ENCODE assay signal across 9 mouse cellular contexts in genomic region chr11:49844969-49845368, GRCm38 (mm10). TPM values are rescaled to one million over a fixed set of nuclear protein-coding genes. Genes with fewer than 3 reads are reported as not detected.
DNase-seq lines count a peak whose midpoint lies in the region; ATAC-seq and TF ChIP-seq lines count a peak whose summit lies in the region.
"Had no signal": no experiment of that assay in that cellular context is flagged by ENCODE, and none has a peak within 500 bp of the region (broad histone marks: within the 10 kb centered on the region; RNA-seq: fewer than 3 reads in every experiment).

No protein-coding gene starts in this region.

- no peak for TF ChIP-seq EP300 in CH12.LX (IDR thresholded peaks at IDR 0.05; ENCODE audit: low read length)

- DNase-seq in CD4-positive, CD25-positive, alpha-beta regulatory T cell, adult 2 months (ENCODE audit: low read depth, low spot score), result peak; percentile 75
- peak; percentile 71 for DNase-seq in CH12.LX (ENCODE audit: extremely low read depth)
- DNase-seq in c-Kit-positive CD71-positive TER-119-negative erythroid progenitor cells, embryonic 14.5 days (ENCODE audit: low read depth), result peak; percentile 58
- peak; percentile 66 for DNase-seq in gastrocnemius, adult 2 months
- DNase-seq in layer of hippocampus, adult 8-10 months (ENCODE audit: low spot score in 2 of 2), result peak; percentile 37 to 60
- DNase-seq in lung, postnatal 4 days, result peak; percentile 59 to 78
- DNase-seq in spleen, postnatal 10 days (ENCODE audit: low spot score in 2 of 2), result peak; percentile 62 to 79

- ATAC-seq in CD4-positive, CD25-positive, alpha-beta regulatory T cell, adult 4 months, result no peak

- no peak for TF ChIP-seq POLR2A in CH12.LX (IDR thresholded peaks at IDR 0.05; ENCODE audit: low read depth, low read length)

- H3K9ac ChIP-seq in CH12.LX (ENCODE audit: insufficient read depth, low read depth), result no peak overlapping the region
- H3K9ac ChIP-seq: limb, embryonic 13.5 days had no signal

- H3K79me2 ChIP-seq in CH12.LX (replicated peaks; ENCODE audit: control insufficient read depth, extremely low read depth, insufficient read depth, poor library complexity, severe bottlenecking), result no peaks in the 10 kb centered on the region

- H3K27ac ChIP-seq in CH12.LX (ENCODE audit: insufficient read depth, low read depth), result no peak overlapping the region
- H3K27ac ChIP-seq in gastrocnemius, adult 2 months, result no peak overlapping the region
- H3K27ac ChIP-seq: limb, embryonic 13.5 days had no signal

- dilution Hi-C loops in CH12.LX (cut with MboI; ENCODE audit: extremely low pct_ligation_motif_present, extremely low pct_unique_long_range_greater_than_20kb, low sequenced_read_pairs), result no loop called here

- H3K4me1 ChIP-seq in CH12.LX (ENCODE audit: control insufficient read depth in 1 of 2, insufficient read depth in 2 of 2), result peaks cover 2 to 31% of the 10 kb centered on the region in 2 experiments

- peaks cover 0 to 6% of the 10 kb centered on the region in 2 experiments for H3K36me3 ChIP-seq in CH12.LX (replicated peaks in 1 of 2; ENCODE audit: control insufficient read depth in 1 of 2, insufficient read depth in 1 of 2, low read length in 1 of 2)

- H3K4me3 ChIP-seq in CH12.LX (replicated peaks in 1 of 3; ENCODE audit: low read depth in 2 of 3, low read length in 2 of 3, poor library complexity in 1 of 3), result no peak overlapping the region
- no peak overlapping the region for H3K4me3 ChIP-seq in gastrocnemius, adult 2 months

- TF ChIP-seq CTCF in CH12.LX (conservative IDR thresholded peaks at IDR 0.05 in 1 of 2, IDR thresholded peaks at IDR 0.05 in 1 of 2; ENCODE audit: low read depth in 2 of 2, low read length in 2 of 2), result peak; percentile 89 to 95
- peak; percentile 88 for TF ChIP-seq CTCF in gastrocnemius, adult 2 months (IDR thresholded peaks at IDR 0.05)

- H3K27me3 ChIP-seq in CH12.LX (replicated peaks), result no peaks in the 10 kb centered on the region
- H3K27me3 ChIP-seq: limb, embryonic 13.5 days had no signal

- H3K4me2 ChIP-seq in CH12.LX (ENCODE audit: insufficient read depth, low read depth, poor library complexity, severe bottlenecking), result no peak overlapping the region

- peak; percentile 58 for TF ChIP-seq RAD21 in CH12.LX (IDR thresholded peaks at IDR 0.05; ENCODE audit: low read depth, low read length)

- intact Hi-C loops in gastrocnemius, adult 2 months (cut with DNase I), result loop anchor here (1.0 to 5.0 kb wide), 2 partner anchors 117 to 133 kb away; partner anchors contain the start of gene Cnot6

- in situ Hi-C loops in CH12.LX (cut with MboI; ENCODE audit: low pct_ligation_motif_present, low pct_unique_long_range_greater_than_20kb, low sequenced_read_pairs), result no loop called here

- no peaks in the 10 kb centered on the region for H3K9me3 ChIP-seq in CH12.LX (replicated peaks; ENCODE audit: low read length)
- H3K9me3 ChIP-seq: limb, embryonic 13.5 days had no signal

TF ChIP-seq in CH12.LX, 34 proteins besides CTCF, POLR2A, EP300 and RAD21:
- TF ChIP-seq USF1 (IDR thresholded peaks at IDR 0.05; ENCODE audit: low read depth, low read length) (no peak), ETS1 (conservative IDR thresholded peaks at IDR 0.05; ENCODE audit: low read depth, low read length) (no peak), TBP (conservative IDR thresholded peaks at IDR 0.05; ENCODE audit: low read depth, low read length) (0 out of 2 replicates have a peak, but pooled peaks have one; percentile 23), IRF4 (IDR thresholded peaks at IDR 0.05; ENCODE audit: low read depth, low read length) (no peak), MAX (IDR thresholded peaks at IDR 0.05; ENCODE audit: low read length) (no peak; the same call in 1 of the 2 replicates), UBTF (IDR thresholded peaks at IDR 0.05; ENCODE audit: low read depth, low read length) (no peak), JUND (conservative IDR thresholded peaks at IDR 0.05; ENCODE audit: low read depth, low read length) (no peak), SMC3 (IDR thresholded peaks at IDR 0.05; ENCODE audit: low read depth, low read length) (peak; percentile 83)

RNA-seq across cellular contexts. Expression of gene Mapk9, which starts 1.6 kb away (rescaled TPM):
- 10 to 100 TPM; 16.0 to 18.5 TPM for polyA plus RNA-seq in CD4-positive, CD25-positive, alpha-beta regulatory T cell, adult 4 months (2017; shearing (Covaris generic))
- 22.0 and 22.5 TPM in 2 replicates for total RNA-seq in CH12.LX (2012; rRNA removed)
- total RNA-seq in CH12.LX (2014; rRNA removed), result 29.3 and 35.3 TPM in 2 replicates
- polyA plus RNA-seq in CH12.LX (2012; ENCODE audit: insufficient read length, low read depth), result 31.7 and 36.8 TPM in 2 replicates
- 10 to 100 TPM; 47.4 to 54.4 TPM for total RNA-seq in gastrocnemius, adult 2 months (2021)
- 100 to 1,000 TPM; 143 to 179 (median 165) TPM for total RNA-seq in layer of hippocampus, adult 8-10 months (2022)

RNA-seq across cellular contexts. Expression of gene Gfpt2, which starts 51.0 kb away (rescaled TPM):
- 1 to 10 TPM; 1.9 to 3.2 TPM for polyA plus RNA-seq in CD4-positive, CD25-positive, alpha-beta regulatory T cell, adult 4 months (2017; shearing (Covaris generic))
- total RNA-seq in CH12.LX (2012; rRNA removed) (0.04 TPM in 1 of 2 replicates, not detected in the other), CH12.LX (2014; rRNA removed) (not detected in 2 replicates)
- polyA plus RNA-seq in CH12.LX (2012; ENCODE audit: insufficient read length, low read depth), result not detected in 2 replicates
- 10 to 100 TPM in 1 of 2 experiments, 1 to 10 TPM in 1; 7.5 to 11.1 TPM for total RNA-seq in gastrocnemius, adult 2 months (2021)
- total RNA-seq in layer of hippocampus, adult 8-10 months (2022), result 1 to 10 TPM; 4.2 to 8.5 (median 6.7) TPM

RNA-seq across cellular contexts. Expression of gene Rasgef1c, which starts 56.7 kb away (rescaled TPM):
- polyA plus RNA-seq in CD4-positive, CD25-positive, alpha-beta regulatory T cell, adult 4 months (2017; shearing (Covaris generic)), result under 1 TPM; 0.35 to 0.39 TPM
- not detected in 2 replicates for total RNA-seq in CH12.LX (2012; rRNA removed)
- total RNA-seq in CH12.LX (2014; rRNA removed), result not detected in 2 replicates
- not detected in 2 replicates for polyA plus RNA-seq in CH12.LX (2012; ENCODE audit: insufficient read length, low read depth)
- total RNA-seq in gastrocnemius, adult 2 months (2021), result under 1 TPM; 0.13 to 0.31 TPM
- total RNA-seq in layer of hippocampus, adult 8-10 months (2022), result 1 to 10 TPM; 2.4 to 3.6 (median 2.9) TPM

Comparison
In these comparisons a context has a peak if more than half of its experiments do, and no peak if none do; other contexts are left out.
1. RNA of gene Gfpt2, which starts 51.0 kb away (total RNA-seq): 7.5 to 11.1 TPM in gastrocnemius, adult 2 months and 4.2 to 8.5 TPM in layer of hippocampus, adult 8-10 months; 0.04 TPM in CH12.LX; every median in the first group is over 4 times any median in the second.
2. Peak in every context shown above with its lines, with median percentiles within 50 percentile points of each other: DNase-seq.